Mouse (Mus musculus) limb, embryonic 15.5 days (tissue): ENCODE results near the gene Rabgef1. TPM values are rescaled to one million over a fixed set of nuclear protein-coding genes. Genes with fewer than 3 reads are reported as not detected.
A peak's percentile ranks its signal among the peaks of the same experiment; 100 is the strongest.

Experiments used
- ATAC-seq: fragments of 200-750 bp; cut with Nextera tagmentation; 2 replicates; pipeline ENCODE4 v1.8.0; 2017; ENCODE audit warnings: low read depth, moderate TSS enrichment; ENCODE audit not compliant: insufficient number of reproducible peaks, low FRiP score, low TSS enrichment
- H3K27ac ChIP-seq: fragments of 300-500 bp; sonication (generic); 2 replicates; pipeline ENCODE4 v1.5.1; 2015; ENCODE audit warnings: moderate library complexity, mild to moderate bottlenecking, inconsistent platforms
- H3K27me3 ChIP-seq: fragments of 300-500 bp; sonication (generic); 2 replicates; pipeline ENCODE4 v1.6.1; 2015; ENCODE audit warnings: inconsistent platforms
- H3K36me3 ChIP-seq: fragments of 300-500 bp; sonication (generic); 2 replicates; pipeline ENCODE4 v1.6.1; 2015; ENCODE audit warnings: inconsistent platforms
- H3K4me1 ChIP-seq: fragments of 300-500 bp; sonication (generic); 2 replicates; pipeline ENCODE4 v1.6.1; 2015; ENCODE audit warnings: inconsistent platforms
- H3K4me2 ChIP-seq: fragments of 300-500 bp; sonication (generic); 2 replicates; pipeline ENCODE4 v1.6.1; 2015; ENCODE audit warnings: mild to moderate bottlenecking, inconsistent platforms
- H3K4me3 ChIP-seq: fragments of 300-500 bp; sonication (generic); 2 replicates; pipeline ENCODE4 v1.5.1; 2015; ENCODE audit warnings: mild to moderate bottlenecking, inconsistent platforms
- H3K9ac ChIP-seq: fragments of 300-500 bp; sonication (generic); 2 replicates; pipeline ENCODE4 v1.6.1; 2015; ENCODE audit warnings: inconsistent platforms
- H3K9me3 ChIP-seq: fragments of 300-500 bp; sonication (generic); 2 replicates; pipeline ENCODE4 v1.6.1; 2016; ENCODE audit warnings: inconsistent platforms
- WGBS: fragments of 180-500 bp; shearing (Covaris S2); methylation state at CpG from one replicate; pipeline ENCODE4 v1.1.7; 2015; 5-methylcytosine and 5-hydroxymethylcytosine counted together
- polyA plus RNA-seq: library from polyadenylated mRNA; unstranded; fragments of >200 nt; fragmentation: Nextera tagmentation; extraction: Ambion mirVana; gene quantifications from 2 replicates; pipeline ENCODE4 v1.2.1, GENCODE M21; 2015

Rabgef1 gene
- polyA plus RNA-seq: 30.6 and 31.8 TPM in 2 replicates

GRCm38 (mm10) chr5:130171423-130171954, at the start of gene Rabgef1:
TSS of gene Rabgef1 (plus strand) at chr5:130171798.
- Histone ChIP-seq H3K4me3 (peak within 1 kb of the TSS; percentile 89), H3K27ac (peak within 1 kb of the TSS; percentile 88), H3K4me2 (peak within 1 kb of the TSS; percentile 64), H3K27me3 (no peaks in the 10 kb centered on the region), H3K9ac (peak within 1 kb of the TSS; percentile 94), H3K36me3 (no peaks in the 10 kb centered on the region), H3K9me3 (no peaks in the 10 kb centered on the region), H3K4me1 (peaks cover 25% of the 10 kb centered on the region)
- WGBS: under 1% methylated on average over 42 of the region's 62 CpGs
- ATAC-seq: peak; percentile 87

GRCm38 (mm10) chr5:130122355-130122754, 49.2 kb upstream of the Rabgef1 start:
- Histone ChIP-seq H3K4me2 (no peak overlapping the region), H3K4me3 (no peak overlapping the region), H3K4me1 (peaks cover 26% of the 10 kb centered on the region), H3K9me3 (no peaks in the 10 kb centered on the region), H3K27ac (no peak overlapping the region), H3K27me3 (no peaks in the 10 kb centered on the region), H3K9ac (no peak overlapping the region), H3K36me3 (no peaks in the 10 kb centered on the region)
- 92% methylated on average over 2 of the region's 2 CpGs for WGBS
- no peak for ATAC-seq

- Histone ChIP-seq H3K36me3 (no peaks in the 10 kb centered on the region), H3K4me3 (no peak overlapping the region), H3K27me3 (no peaks in the 10 kb centered on the region), H3K9ac (no peak overlapping the region), H3K27ac (no peak overlapping the region), H3K4me1 (peaks cover 18% of the 10 kb centered on the region), H3K9me3 (no peaks in the 10 kb centered on the region), H3K4me2 (no peak overlapping the region)
- 59% methylated on average over 5 of the region's 5 CpGs for WGBS
- no peak for ATAC-seq
Measured at GRCm38 (mm10) chr5:130124271-130124670, 47.3 kb upstream of the Rabgef1 start.

- Histone ChIP-seq H3K27me3 (no peaks in the 10 kb centered on the region), H3K9me3 (no peaks in the 10 kb centered on the region), H3K4me1 (peaks cover 7% of the 10 kb centered on the region; the same call in 1 of the 2 replicates), H3K27ac (peak overlapping the region; percentile 35), H3K4me2 (no peak overlapping the region), H3K36me3 (peaks cover 7% of the 10 kb centered on the region; the same call in 1 of the 2 replicates), H3K4me3 (no peak overlapping the region), H3K9ac (no peak overlapping the region)
- 32% methylated on average over 10 of the region's 11 CpGs for WGBS
- ATAC-seq: peak; percentile 61; the same call in 1 of the 2 replicates
Measured at GRCm38 (mm10) chr5:130128686-130129523, 42.7 kb upstream of the Rabgef1 start.

GRCm38 (mm10) chr5:130129524-130129793, 42.1 kb upstream of the Rabgef1 start:
- H3K27me3 ChIP-seq: no peaks in the 10 kb centered on the region
- 67% methylated on average over 5 of the region's 5 CpGs for WGBS
- H3K36me3 ChIP-seq: peaks cover 10% of the 10 kb centered on the region
- H3K9ac ChIP-seq: no peak overlapping the region
- no peak for ATAC-seq
- H3K4me2 ChIP-seq: no peak overlapping the region
- no peak overlapping the region for H3K4me3 ChIP-seq
- no peaks in the 10 kb centered on the region for H3K9me3 ChIP-seq
- H3K27ac ChIP-seq: no peak overlapping the region; the same call in 1 of the 2 replicates
- peaks cover 7% of the 10 kb centered on the region; the same call in 1 of the 2 replicates for H3K4me1 ChIP-seq

- whole genome bisulfite sequencing: 93% methylated on average over 13 of the region's 13 CpGs
- H3K9ac ChIP-seq: no peak overlapping the region
Measured at GRCm38 (mm10) chr5:130136597-130136996, 35.0 kb upstream of the Rabgef1 start.

GRCm38 (mm10) chr5:130139393-130139792, 32.2 kb upstream of the Rabgef1 start:
- 26% methylated on average over 8 of the region's 8 CpGs for WGBS
- no peak overlapping the region for H3K4me3 ChIP-seq
- ATAC-seq: no peak

More at GRCm38 (mm10) chr5:130136597-130136996, 35.0 kb upstream of the Rabgef1 start:
- Histone ChIP-seq H3K9me3 (no peaks in the 10 kb centered on the region), H3K27me3 (no peaks in the 10 kb centered on the region), H3K36me3 (peaks cover 25% of the 10 kb centered on the region), H3K27ac (no peak overlapping the region), H3K4me2 (no peak overlapping the region), H3K4me3 (no peak overlapping the region), H3K4me1 (peaks cover 6% of the 10 kb centered on the region; the same call in 1 of the 2 replicates)
- no peak for ATAC-seq

GRCm38 (mm10) chr5:130141138-130141537, 30.5 kb upstream of the Rabgef1 start:
- Histone ChIP-seq H3K27ac (peak overlapping the region; percentile 77), H3K9ac (no peak overlapping the region), H3K4me3 (no peak overlapping the region), H3K4me1 (peaks cover 31% of the 10 kb centered on the region), H3K9me3 (no peaks in the 10 kb centered on the region), H3K27me3 (no peaks in the 10 kb centered on the region), H3K4me2 (no peak overlapping the region), H3K36me3 (peaks cover 8% of the 10 kb centered on the region)
- ATAC-seq: no peak
- WGBS: 66% methylated on average over 5 of the region's 5 CpGs

More at GRCm38 (mm10) chr5:130139393-130139792, 32.2 kb upstream of the Rabgef1 start:
- Histone ChIP-seq H3K4me2 (no peak overlapping the region), H3K9ac (no peak overlapping the region), H3K36me3 (peaks cover 20% of the 10 kb centered on the region), H3K9me3 (no peaks in the 10 kb centered on the region), H3K4me1 (peaks cover 22% of the 10 kb centered on the region), H3K27ac (no peak overlapping the region), H3K27me3 (no peaks in the 10 kb centered on the region)

- Histone ChIP-seq H3K4me1 (peaks cover 31% of the 10 kb centered on the region), H3K4me3 (no peak overlapping the region), H3K36me3 (no peaks in the 10 kb centered on the region), H3K27me3 (no peaks in the 10 kb centered on the region), H3K27ac (peak overlapping the region; percentile 77), H3K9ac (no peak overlapping the region), H3K9me3 (no peaks in the 10 kb centered on the region), H3K4me2 (no peak overlapping the region)
- no peak for ATAC-seq
- WGBS: 25% methylated on average over 4 of the region's 4 CpGs
Measured at GRCm38 (mm10) chr5:130142041-130142440, 29.6 kb upstream of the Rabgef1 start.

- Histone ChIP-seq H3K9ac (no peak overlapping the region), H3K27me3 (no peaks in the 10 kb centered on the region), H3K4me1 (peaks cover 31% of the 10 kb centered on the region), H3K9me3 (no peaks in the 10 kb centered on the region), H3K36me3 (peaks cover 3% of the 10 kb centered on the region; the same call in 1 of the 2 replicates), H3K4me3 (no peak overlapping the region), H3K27ac (no peak overlapping the region), H3K4me2 (no peak overlapping the region)
- no peak for ATAC-seq
- 89% methylated on average over 7 of the region's 7 CpGs for WGBS
Measured at GRCm38 (mm10) chr5:130143101-130143500, 28.5 kb upstream of the Rabgef1 start.

GRCm38 (mm10) chr5:130143977-130144333, 27.6 kb upstream of the Rabgef1 start:
- H3K4me3 ChIP-seq: peak overlapping the region; percentile 58
- H3K27ac ChIP-seq: peak overlapping the region; percentile 76
- peaks cover 9% of the 10 kb centered on the region for H3K36me3 ChIP-seq
- peak overlapping the region; percentile 80 for H3K4me2 ChIP-seq
- no peaks in the 10 kb centered on the region for H3K9me3 ChIP-seq
- no peaks in the 10 kb centered on the region for H3K27me3 ChIP-seq
- peak overlapping the region; percentile 39; the same call in 1 of the 2 replicates for H3K9ac ChIP-seq
- ATAC-seq: no peak
- peaks cover 31% of the 10 kb centered on the region for H3K4me1 ChIP-seq
- WGBS: 3% methylated on average over 20 of the region's 20 CpGs
